Mouse (Mus musculus) MEL (cell line): ENCODE data around the gene Olfr209. TPM values are rescaled to one million over a fixed set of nuclear protein-coding genes. Genes with fewer than 3 reads are reported as not detected.

Source experiments
- DNase-seq: peaks from one replicate; pipeline ENCODE4 v3.0.0; 2011; ENCODE audit warnings: low read depth, low spot score
- H3K27ac ChIP-seq: 2 replicates; pipeline ENCODE4 v1.5.1; 2012; ENCODE audit warnings: low read depth, mild to moderate bottlenecking, control low read depth, low read length, moderate library complexity; ENCODE audit not compliant: control insufficient read depth
- H3K27me3 ChIP-seq, 2 experiments: fragments of 150-350 bp in 1 of 2; sonication (generic) in 1 of 2; 2 replicates each; pipeline ENCODE4 v1.6.1; 2012; ENCODE audit warnings: low read length in 2 of 2, mild to moderate bottlenecking in 2 of 2, improper control_type of control experiment in 1 of 2, moderate library complexity in 1 of 2; ENCODE audit not compliant: insufficient read depth in 2 of 2, control insufficient read depth in 1 of 2
- H3K36me3 ChIP-seq, 2 experiments: 2 replicates each; pipeline ENCODE4 v1.6.1; 2012 to 2014; ENCODE audit warnings: low read length in 2 of 2, improper control_type of control experiment in 1 of 2, inconsistent platforms in 1 of 2, mild to moderate bottlenecking in 1 of 2; ENCODE audit not compliant: insufficient read depth in 2 of 2, control insufficient read depth in 1 of 2
- H3K4me1 ChIP-seq, 2 experiments: fragments of 150-350 bp in 1 of 2; sonication (generic) in 1 of 2; 2 replicates each; pipeline ENCODE4 v1.6.1; 2012; ENCODE audit warnings: low read length in 2 of 2, improper control_type of control experiment in 1 of 2, mild to moderate bottlenecking in 1 of 2; ENCODE audit not compliant: insufficient read depth in 2 of 2, control insufficient read depth in 1 of 2
- H3K4me3 ChIP-seq, 2 experiments: fragments of 150-350 bp in 1 of 2; sonication (generic) in 1 of 2; 2 replicates each; pipeline ENCODE4 v1.5.1; 2012; ENCODE audit warnings: low read depth in 2 of 2, low read length in 2 of 2, mild to moderate bottlenecking in 2 of 2, moderate library complexity in 2 of 2, control low read depth in 1 of 2, improper control_type of control experiment in 1 of 2; ENCODE audit not compliant: control insufficient read depth in 1 of 2, insufficient read depth in 1 of 2
- H3K79me2 ChIP-seq: 2 replicates; pipeline ENCODE4 v1.6.1; 2012; ENCODE audit warnings: mild to moderate bottlenecking, low read length, moderate library complexity; ENCODE audit not compliant: control insufficient read depth, poor library complexity, insufficient read depth
- H3K9ac ChIP-seq: 2 replicates; pipeline ENCODE4 v1.6.1; 2012; ENCODE audit warnings: low read depth, mild to moderate bottlenecking, control low read depth, low read length, moderate library complexity; ENCODE audit not compliant: control insufficient read depth, poor library complexity, severe bottlenecking
- H3K9me3 ChIP-seq: fragments of 150-350 bp; sonication (generic); replicated peaks from 2 replicates; pipeline ENCODE4 v1.6.1; 2012; ENCODE audit warnings: mild to moderate bottlenecking, low read length, improper control_type of control experiment, moderate library complexity; ENCODE audit not compliant: insufficient read depth
- BHLHE40 ChIP-seq: IDR thresholded peaks from 2 replicates; pipeline ENCODE4 v1.6.1; 2012; ENCODE audit warnings: low read depth, mild to moderate bottlenecking, inconsistent platforms, low read length, improper control_type of control experiment, borderline replicate concordance
- CHD1 ChIP-seq: IDR thresholded peaks from 2 replicates; pipeline ENCODE4 v1.6.1; 2012; ENCODE audit warnings: low read depth, mild to moderate bottlenecking, inconsistent platforms, low read length, improper control_type of control experiment
- E2F4 ChIP-seq: IDR thresholded peaks from 2 replicates; pipeline ENCODE4 v1.6.1; 2011; ENCODE audit warnings: low read depth, low read length, improper control_type of control experiment, borderline replicate concordance
- ETS1 ChIP-seq: IDR thresholded peaks from 2 replicates; pipeline ENCODE4 v1.6.1; 2012; ENCODE audit warnings: low read depth, mild to moderate bottlenecking, inconsistent platforms, low read length, improper control_type of control experiment, moderate library complexity
- GABPA ChIP-seq: IDR thresholded peaks from 2 replicates; pipeline ENCODE4 v1.6.1; 2012; ENCODE audit warnings: low read depth, mild to moderate bottlenecking, inconsistent platforms, low read length, improper control_type of control experiment, moderate library complexity
- JUND ChIP-seq: IDR thresholded peaks from 2 replicates; pipeline ENCODE4 v1.6.1; 2011; ENCODE audit warnings: low read depth, mild to moderate bottlenecking, improper control_type of control experiment, low read length
- KAT2A ChIP-seq: conservative IDR thresholded peaks from 2 replicates; pipeline ENCODE4 v1.6.1; 2012; ENCODE audit warnings: low read depth, low read length, improper control_type of control experiment, inconsistent platforms
- MAFK ChIP-seq: IDR thresholded peaks from 2 replicates; pipeline ENCODE4 v1.6.1; 2011; ENCODE audit warnings: low read depth, mild to moderate bottlenecking, low read length, improper control_type of control experiment, borderline replicate concordance
- MAX ChIP-seq: IDR thresholded peaks from 2 replicates; pipeline ENCODE4 v1.6.1; 2011; ENCODE audit warnings: low read length, improper control_type of control experiment
- MXI1 ChIP-seq: IDR thresholded peaks from 2 replicates; pipeline ENCODE4 v1.6.1; 2011; ENCODE audit warnings: mild to moderate bottlenecking, low read depth, low read length, improper control_type of control experiment
- MYB ChIP-seq: IDR thresholded peaks from 2 replicates; pipeline ENCODE4 v1.6.1; 2011; ENCODE audit warnings: mild to moderate bottlenecking, low read depth, low read length, improper control_type of control experiment
- MYC ChIP-seq: IDR thresholded peaks from 2 replicates; pipeline ENCODE4 v1.6.1; 2011; ENCODE audit warnings: low read depth, mild to moderate bottlenecking, low read length, improper control_type of control experiment, moderate library complexity
- NELFE ChIP-seq: IDR thresholded peaks from 2 replicates; pipeline ENCODE4 v1.6.1; 2011; ENCODE audit warnings: low read depth, low read length, improper control_type of control experiment
- POLR2A ChIP-seq, 2 experiments: IDR thresholded peaks; 2 replicates each; pipeline ENCODE4 v1.6.1; 2011 to 2012; ENCODE audit warnings: low read length in 2 of 2, mild to moderate bottlenecking in 2 of 2, control low read depth in 1 of 2, improper control_type of control experiment in 1 of 2, low read depth in 1 of 2, moderate library complexity in 1 of 2; ENCODE audit not compliant: control insufficient read depth in 1 of 2, insufficient read depth in 1 of 2, poor library complexity in 1 of 2
- POLR2AphosphoS2 ChIP-seq: IDR thresholded peaks from 2 replicates; pipeline ENCODE4 v1.6.1; 2011; ENCODE audit warnings: low read length, improper control_type of control experiment
- RCOR1 ChIP-seq: IDR thresholded peaks from 2 replicates; pipeline ENCODE4 v1.6.1; 2012; ENCODE audit warnings: low read depth, mild to moderate bottlenecking, inconsistent platforms, low read length, improper control_type of control experiment
- SMC3 ChIP-seq: IDR thresholded peaks from 2 replicates; pipeline ENCODE4 v1.6.1; 2011; ENCODE audit warnings: low read depth, low read length, improper control_type of control experiment
- TCF12 ChIP-seq: IDR thresholded peaks from 2 replicates; pipeline ENCODE4 v1.6.1; 2014; ENCODE audit warnings: low read depth, mild to moderate bottlenecking, inconsistent platforms, low read length, improper control_type of control experiment, moderate library complexity
- UBTF ChIP-seq: IDR thresholded peaks from 2 replicates; pipeline ENCODE4 v1.6.1; 2012; ENCODE audit warnings: low read depth, mild to moderate bottlenecking, inconsistent platforms, low read length, improper control_type of control experiment, moderate library complexity, borderline replicate concordance; ENCODE audit not compliant: insufficient read depth
- USF1 ChIP-seq: IDR thresholded peaks from 2 replicates; pipeline ENCODE4 v1.6.1; 2014; ENCODE audit warnings: low read depth, mild to moderate bottlenecking, inconsistent platforms, low read length, improper control_type of control experiment, moderate library complexity
- USF2 ChIP-seq, 2 experiments: IDR thresholded peaks; 2 replicates each; pipeline ENCODE4 v1.6.1; 2011 to 2012; ENCODE audit warnings: improper control_type of control experiment in 2 of 2, low read length in 2 of 2, borderline replicate concordance in 1 of 2, inconsistent platforms in 1 of 2, low read depth in 1 of 2, mild to moderate bottlenecking in 1 of 2; ENCODE audit not compliant: insufficient read depth in 1 of 2
- ZC3H11A ChIP-seq: IDR thresholded peaks from 2 replicates; pipeline ENCODE4 v1.6.1; 2012; ENCODE audit warnings: low read depth, mild to moderate bottlenecking, inconsistent platforms, low read length, improper control_type of control experiment
- ZMIZ1 ChIP-seq: IDR thresholded peaks from 2 replicates; pipeline ENCODE4 v1.6.1; 2012; ENCODE audit warnings: low read depth, mild to moderate bottlenecking, inconsistent platforms, low read length, improper control_type of control experiment, moderate library complexity
- ZNF384 ChIP-seq: IDR thresholded peaks from 2 replicates; pipeline ENCODE4 v1.6.1; 2012; ENCODE audit warnings: low read depth, mild to moderate bottlenecking, inconsistent platforms, low read length, improper control_type of control experiment
- polyA plus RNA-seq, 2 experiments: library from polyadenylated mRNA; stranded (reverse) in 1 of 2; unstranded in 1 of 2; fragments of >175 nt in 1 of 2; fragments of >200 nt in 1 of 2; gene quantifications; 2 replicates each; pipeline versions ENCODE4 v1.2.1 to v1.2.4; 2012; ENCODE audit warnings: low replicate concordance in 2 of 2, low read depth in 1 of 2; ENCODE audit not compliant: insufficient read length in 2 of 2, insufficient read depth in 1 of 2, missing spikeins in 1 of 2
- total RNA-seq: library from RNA; depleted of rRNA; stranded (reverse); fragments of 300-350 nt; gene quantifications from 2 replicates; pipeline ENCODE4 v1.2.3, GENCODE M21; 2012

Gene Olfr209
- total and polyA plus RNA-seq, 3 experiments = not detected

DNA sequence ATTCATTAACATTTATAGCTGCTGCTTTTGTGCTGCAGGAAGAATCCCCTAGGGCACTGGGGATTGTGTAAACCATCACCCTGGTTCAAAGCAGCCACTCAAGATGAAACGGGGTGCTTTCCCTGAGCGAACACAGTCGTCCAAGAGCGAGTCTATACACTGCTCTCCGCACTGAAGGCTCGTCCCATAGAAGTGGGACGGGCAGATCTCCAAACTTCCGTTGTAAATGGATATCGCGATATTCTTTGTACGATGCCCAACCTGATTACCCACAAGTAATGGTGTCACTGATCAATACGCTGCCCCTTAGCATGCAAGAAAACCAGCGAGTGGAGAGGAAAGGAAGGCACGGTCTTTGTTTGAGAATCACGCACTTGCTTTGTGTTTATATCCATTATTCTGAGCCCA, 45.6 kb upstream of the Olfr209 start:
- Histone ChIP-seq H3K9me3 (no peaks in the 10 kb centered on the region), H3K27me3 (no peaks in the 10 kb centered on the region), H3K4me3 (no peak overlapping the region), H3K79me2 (no peaks in the 10 kb centered on the region), H3K4me1 (no peaks in the 10 kb centered on the region), H3K36me3 (no peaks in the 10 kb centered on the region), H3K9ac (no peak overlapping the region), H3K27ac (no peak overlapping the region)
- DNase-seq = no peak
- TF ChIP-seq ZC3H11A = no peak
- TF ChIP-seq NELFE = no peak
- no peak for TF ChIP-seq E2F4
- TF ChIP-seq UBTF = no peak
- TF ChIP-seq POLR2AphosphoS2 = no peak
- no peak for TF ChIP-seq MAFK
- no peak for TF ChIP-seq TCF12
- TF ChIP-seq ETS1 = no peak
- TF ChIP-seq BHLHE40 = no peak
- no peak for TF ChIP-seq USF1
- TF ChIP-seq KAT2A = no peak
- no peak for TF ChIP-seq USF2 (IDR thresholded peaks at IDR 0.05; ENCODE audit: borderline replicate concordance in 1 of 2, insufficient read depth in 1 of 2, low read depth in 1 of 2, low read length in 2 of 2)
- no peak for TF ChIP-seq ZMIZ1
- no peak for TF ChIP-seq POLR2A (IDR thresholded peaks at IDR 0.05; ENCODE audit: control insufficient read depth in 1 of 2, insufficient read depth in 1 of 2, low read depth in 1 of 2, low read length in 2 of 2, poor library complexity in 1 of 2)

DNA sequence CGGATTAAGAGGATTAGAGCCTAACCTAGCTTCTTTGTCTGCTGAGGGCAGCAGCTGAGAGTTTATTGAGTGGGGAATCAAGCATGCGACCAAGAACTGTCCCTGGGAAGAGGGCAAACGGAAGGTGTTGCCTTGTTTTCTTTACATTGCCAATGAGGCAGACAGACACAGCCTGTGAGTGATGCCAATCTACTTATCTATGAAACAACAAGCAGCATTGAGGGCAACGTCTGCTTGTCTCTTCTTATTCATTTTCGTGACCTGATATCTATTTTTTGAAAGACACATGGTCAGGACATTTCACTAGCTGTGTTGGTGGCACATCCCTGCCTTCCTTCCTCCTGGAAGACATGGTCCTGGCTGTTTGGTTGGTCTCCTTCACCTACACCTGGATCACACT, 43.2 kb upstream of the Olfr209 start, which contains the start of gene Gabrr3:
Gabrr3 (plus strand) TSS at position 301 of the 400 bp plus-strand sequence.
- Histone ChIP-seq H3K36me3 (no peaks in the 10 kb centered on the region), H3K9me3 (no peaks in the 10 kb centered on the region), H3K27ac (no peak within 1 kb of the TSS), H3K79me2 (no peaks in the 10 kb centered on the region), H3K4me1 (no peaks in the 10 kb centered on the region), H3K27me3 (no peaks in the 10 kb centered on the region), H3K9ac (no peak within 1 kb of the TSS), H3K4me3 (no peak within 1 kb of the TSS)
- DNase-seq = no peak
- TF ChIP-seq JUND (no peak), ETS1 (no peak), RCOR1 (no peak), MXI1 (no peak), POLR2A (IDR thresholded peaks at IDR 0.05; ENCODE audit: control insufficient read depth in 1 of 2, insufficient read depth in 1 of 2, low read depth in 1 of 2, low read length in 2 of 2, poor library complexity in 1 of 2) (no peak), POLR2AphosphoS2 (no peak), MAX (no peak), GABPA (no peak), KAT2A (no peak), SMC3 (no peak), CHD1 (no peak), MYC (no peak), E2F4 (no peak), MAFK (no peak), ZNF384 (no peak), MYB (no peak)
